Mouse (Mus musculus): ENCODE measurements around the gene Ptk7.

DNA sequence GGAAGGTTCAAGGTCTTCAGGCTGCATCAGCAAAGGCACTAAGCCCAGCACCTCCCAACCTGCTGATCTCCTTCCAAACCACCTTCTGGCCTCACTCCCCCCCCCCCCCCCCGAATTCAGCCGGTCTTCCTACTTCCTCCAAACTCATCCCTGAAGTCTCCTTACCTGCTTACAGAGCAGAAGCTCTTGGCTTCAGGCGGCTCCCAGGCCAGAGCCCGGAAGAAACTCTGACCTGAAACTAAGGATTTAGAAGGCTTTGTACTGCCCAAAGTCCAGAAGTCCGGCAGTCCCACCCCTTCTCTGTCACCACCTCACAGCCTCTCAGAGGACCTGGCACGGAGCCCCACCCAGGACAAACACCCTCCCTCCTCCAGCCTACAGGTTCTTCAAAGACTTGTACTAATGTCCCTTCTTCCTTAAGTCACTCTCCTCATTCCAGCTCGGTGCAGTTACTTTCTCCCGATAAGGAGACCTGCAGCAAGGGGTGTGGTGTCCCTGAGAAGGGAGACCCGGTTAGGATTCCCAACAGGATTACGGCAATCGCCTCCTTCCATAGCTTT lies 15.7 kb upstream of the Ptk7 start:
- no peak for TF ChIP-seq CTCF (IDR thresholded peaks at IDR 0.05; ENCODE audit: borderline replicate concordance, extremely low read depth, insufficient read depth, insufficient read length)
- TF ChIP-seq POLR2A (IDR thresholded peaks at IDR 0.05; ENCODE audit: borderline replicate concordance, extremely low read depth, insufficient read depth, insufficient read length, poor library complexity, severe bottlenecking): no peak
